Mouse (Mus musculus): Measurements from ENCODE around the gene Iars2. TPM values are rescaled to one million over a fixed set of nuclear protein-coding genes. Genes with fewer than 3 reads are reported as not detected.

The Iars2 gene
- polyA plus RNA-seq, 1 experiment from 2014 or later, result 27.7 TPM

DNA sequence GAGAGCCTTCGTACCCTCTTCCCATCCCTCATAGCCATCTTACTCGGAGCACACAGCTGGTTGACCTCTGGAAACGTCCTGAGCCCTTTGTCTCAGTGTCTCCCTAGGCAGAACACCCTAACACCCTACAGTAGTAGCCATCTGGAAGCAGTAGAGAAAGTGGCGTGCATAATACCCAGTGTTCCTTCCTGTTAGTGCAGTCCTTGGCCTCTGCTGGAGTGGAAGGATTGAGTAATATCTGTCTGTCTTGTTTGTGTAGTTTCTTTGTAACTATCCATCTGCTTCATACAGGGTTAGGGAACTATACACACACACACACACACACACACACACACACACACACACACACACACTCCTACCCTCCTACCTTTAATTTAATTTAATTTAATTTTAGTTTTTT, 60.5 kb downstream of the Iars2 start:
- Histone ChIP-seq H3K27me3 (ENCODE audit: poor library complexity, severe bottlenecking) (no peaks in the 10 kb centered on the region), H3K36me3 (replicated peaks) (peaks cover 82% of the 10 kb centered on the region), H3K9me3 (no peaks in the 10 kb centered on the region), H3K27ac (no peak overlapping the region), H3K4me3 (no peak overlapping the region), H3K4me1 (no peaks in the 10 kb centered on the region)
- WGBS, result 88% methylated on average over 4 of the region's 4 CpGs
- DNase-seq (ENCODE audit: extremely low spot score, low spot score), result no peak

- H3K4me3 ChIP-seq, result no peak overlapping the region
- WGBS, result 64% methylated on average over 14 of the region's 14 CpGs
- peaks cover 79% of the 10 kb centered on the region for H3K36me3 ChIP-seq (replicated peaks)
- H3K27ac ChIP-seq, result no peak overlapping the region
- H3K9me3 ChIP-seq, result no peaks in the 10 kb centered on the region
- no peaks in the 10 kb centered on the region for H3K4me1 ChIP-seq
- peak; percentile 26 for DNase-seq (ENCODE audit: extremely low spot score, low spot score)
- no peaks in the 10 kb centered on the region for H3K27me3 ChIP-seq (ENCODE audit: poor library complexity, severe bottlenecking)
Observed at GRCm38 (mm10) chr1:185262565-185262964, 66.6 kb downstream of the Iars2 start.

GRCm38 (mm10) chr1:185256753-185257152, 72.4 kb downstream of the Iars2 start:
- Histone ChIP-seq H3K27me3 (ENCODE audit: poor library complexity, severe bottlenecking) (no peaks in the 10 kb centered on the region; the same call in 1 of the 2 replicates), H3K27ac (no peak overlapping the region), H3K4me1 (peaks cover 23% of the 10 kb centered on the region), H3K36me3 (replicated peaks) (peaks cover 63% of the 10 kb centered on the region), H3K4me3 (no peak overlapping the region), H3K9me3 (no peaks in the 10 kb centered on the region)
- 35% methylated on average over 3 of the region's 3 CpGs for WGBS
- peak; percentile 40 for DNase-seq (ENCODE audit: extremely low spot score, low spot score)

- Histone ChIP-seq H3K4me1 (peaks cover 26% of the 10 kb centered on the region), H3K27me3 (ENCODE audit: poor library complexity, severe bottlenecking) (no peaks in the 10 kb centered on the region; the same call in 1 of the 2 replicates), H3K27ac (no peak overlapping the region), H3K36me3 (replicated peaks) (peaks cover 64% of the 10 kb centered on the region), H3K4me3 (no peak overlapping the region), H3K9me3 (no peaks in the 10 kb centered on the region)
- WGBS, result 95% methylated on average over 12 of the region's 12 CpGs
- no peak for DNase-seq (ENCODE audit: extremely low spot score, low spot score)
Observed at GRCm38 (mm10) chr1:185255336-185255735, 73.9 kb downstream of the Iars2 start.

- 86% methylated on average over 12 of the region's 12 CpGs for WGBS
- peaks cover 70% of the 10 kb centered on the region for H3K36me3 ChIP-seq (replicated peaks)
Observed at GRCm38 (mm10) chr1:185253140-185253892, 75.9 kb downstream of the Iars2 start.

DNA sequence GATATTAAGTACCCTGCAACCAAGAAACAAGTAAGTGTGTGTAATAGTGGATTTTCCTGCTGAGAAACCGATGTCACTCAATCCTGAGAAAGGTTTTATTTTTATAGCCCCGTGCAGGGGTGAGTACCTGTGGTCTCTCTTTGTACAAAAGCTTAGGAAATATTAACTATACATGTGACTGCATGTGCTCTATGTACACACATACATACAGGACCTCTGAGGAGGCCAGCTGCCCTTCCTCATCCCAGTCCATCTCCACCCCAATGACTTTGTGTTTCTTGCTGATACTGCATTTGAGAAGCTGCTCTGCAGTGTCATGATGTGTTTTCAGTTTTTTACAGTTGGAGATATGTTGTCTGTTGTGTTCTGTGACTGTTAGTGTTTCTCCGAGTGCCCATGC, 76.8 kb downstream of the Iars2 start:
- no peak overlapping the region for H3K4me3 ChIP-seq
- no peaks in the 10 kb centered on the region; the same call in 1 of the 2 replicates for H3K27me3 ChIP-seq (ENCODE audit: poor library complexity, severe bottlenecking)
- no peak overlapping the region for H3K27ac ChIP-seq
- H3K4me1 ChIP-seq, result peaks cover 26% of the 10 kb centered on the region
- H3K9me3 ChIP-seq, result no peaks in the 10 kb centered on the region
- WGBS, result 95% methylated on average over 3 of the region's 3 CpGs
- H3K36me3 ChIP-seq (replicated peaks), result peaks cover 78% of the 10 kb centered on the region
- no peak for DNase-seq (ENCODE audit: extremely low spot score, low spot score)

More at GRCm38 (mm10) chr1:185253140-185253892, 75.9 kb downstream of the Iars2 start:
- no peaks in the 10 kb centered on the region for H3K9me3 ChIP-seq
- peaks cover 26% of the 10 kb centered on the region for H3K4me1 ChIP-seq
- no peak for DNase-seq (ENCODE audit: extremely low spot score, low spot score)
- no peaks in the 10 kb centered on the region; the same call in 1 of the 2 replicates for H3K27me3 ChIP-seq (ENCODE audit: poor library complexity, severe bottlenecking)
- H3K4me3 ChIP-seq, result no peak overlapping the region
- no peak overlapping the region for H3K27ac ChIP-seq

DNA sequence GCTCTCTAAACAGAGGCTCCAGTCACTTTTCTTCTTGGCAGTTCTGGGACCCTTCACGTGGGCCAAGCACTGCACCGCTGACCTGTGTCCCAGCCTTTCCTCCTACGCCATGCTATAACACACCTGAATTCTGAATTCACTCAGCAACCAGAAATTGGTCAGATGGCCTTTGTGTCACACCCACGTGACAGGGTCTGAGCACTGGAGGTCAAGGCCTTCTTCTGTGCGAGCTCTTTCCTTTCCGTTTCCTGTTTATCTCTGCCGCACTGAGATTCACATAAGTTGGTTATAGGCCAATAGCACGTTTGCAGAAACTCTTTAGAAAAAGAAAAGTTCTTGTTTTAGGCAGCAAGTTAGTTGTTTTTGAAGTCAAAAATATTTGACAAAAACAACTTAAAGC, 80.5 kb downstream of the Iars2 start:
- WGBS, result 92% methylated on average over 8 of the region's 8 CpGs

GRCm38 (mm10) chr1:185247429-185248085, 81.6 kb downstream of the Iars2 start:
- peaks cover 76% of the 10 kb centered on the region for H3K36me3 ChIP-seq (replicated peaks)
- 92% methylated on average over 20 of the region's 20 CpGs for WGBS

More for the DNA sequence above, 80.5 kb downstream of the Iars2 start:
- Histone ChIP-seq H3K36me3 (replicated peaks) (peaks cover 77% of the 10 kb centered on the region), H3K27ac (no peak overlapping the region), H3K9me3 (no peaks in the 10 kb centered on the region), H3K4me3 (no peak overlapping the region), H3K27me3 (ENCODE audit: poor library complexity, severe bottlenecking) (no peaks in the 10 kb centered on the region), H3K4me1 (peaks cover 13% of the 10 kb centered on the region)
- no peak for DNase-seq (ENCODE audit: extremely low spot score, low spot score)

GRCm38 (mm10) chr1:185245456-185245855, 83.7 kb downstream of the Iars2 start:
- no peaks in the 10 kb centered on the region for H3K4me1 ChIP-seq
- H3K4me3 ChIP-seq, result no peak overlapping the region
- WGBS, result 83% methylated on average over 7 of the region's 7 CpGs
- H3K36me3 ChIP-seq (replicated peaks), result peaks cover 73% of the 10 kb centered on the region
- no peak for DNase-seq (ENCODE audit: extremely low spot score, low spot score)
- H3K27me3 ChIP-seq (ENCODE audit: poor library complexity, severe bottlenecking), result no peaks in the 10 kb centered on the region
- no peak overlapping the region for H3K27ac ChIP-seq
- no peaks in the 10 kb centered on the region for H3K9me3 ChIP-seq

More at GRCm38 (mm10) chr1:185247429-185248085, 81.6 kb downstream of the Iars2 start:
- Histone ChIP-seq H3K4me3 (no peak overlapping the region), H3K27me3 (ENCODE audit: poor library complexity, severe bottlenecking) (no peaks in the 10 kb centered on the region), H3K27ac (no peak overlapping the region), H3K4me1 (peaks cover 7% of the 10 kb centered on the region), H3K9me3 (no peaks in the 10 kb centered on the region)
- no peak for DNase-seq (ENCODE audit: extremely low spot score, low spot score)

DNA sequence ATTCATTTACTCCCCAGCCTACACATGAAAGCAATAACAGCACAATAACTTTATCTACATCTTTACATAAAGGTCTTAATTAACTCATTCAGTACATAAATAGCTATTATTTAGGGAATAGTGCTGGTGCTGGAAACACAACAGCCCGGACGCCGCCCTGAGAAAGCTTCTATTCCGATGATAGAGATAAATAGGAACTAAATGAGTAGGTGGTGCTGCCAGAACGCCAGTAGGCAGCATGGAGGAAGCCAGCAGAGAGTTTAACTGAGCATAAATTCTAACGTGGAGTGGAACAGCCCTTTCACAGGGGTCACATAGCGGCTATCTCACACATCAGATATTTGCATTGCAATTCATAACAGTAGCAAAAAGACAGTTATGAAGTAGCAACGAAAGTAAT, 86.2 kb downstream of the Iars2 start:
- Histone ChIP-seq H3K9me3 (no peaks in the 10 kb centered on the region), H3K4me1 (no peaks in the 10 kb centered on the region), H3K27me3 (ENCODE audit: poor library complexity, severe bottlenecking) (no peaks in the 10 kb centered on the region), H3K4me3 (no peak overlapping the region), H3K27ac (no peak overlapping the region), H3K36me3 (replicated peaks) (peaks cover 70% of the 10 kb centered on the region)
- 88% methylated on average over 8 of the region's 8 CpGs for WGBS
- no peak for DNase-seq (ENCODE audit: extremely low spot score, low spot score)

DNA sequence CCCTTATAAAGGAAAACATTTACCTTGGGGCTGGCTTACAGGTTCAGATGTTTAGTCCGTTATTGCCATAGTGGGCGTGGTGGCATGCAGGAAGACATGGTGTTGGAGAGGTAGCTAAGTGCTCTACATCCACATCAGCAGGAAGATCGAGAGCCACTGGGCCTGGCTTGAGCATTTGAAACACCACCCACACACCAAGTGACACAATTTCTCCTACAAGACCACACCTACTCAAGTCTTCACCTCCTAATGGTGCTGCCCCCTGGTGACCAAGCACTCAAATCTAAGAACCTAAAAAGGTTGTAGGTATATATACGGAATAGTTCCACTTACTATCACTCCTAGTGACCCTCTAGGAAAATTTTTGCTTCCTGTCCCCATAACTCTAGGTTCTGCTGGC, 92.7 kb downstream of the Iars2 start:
- H3K4me1 ChIP-seq, result no peaks in the 10 kb centered on the region
- 89% methylated on average over 4 of the region's 4 CpGs for WGBS
- H3K27ac ChIP-seq, result no peak overlapping the region
- no peak for DNase-seq (ENCODE audit: extremely low spot score, low spot score)
- peaks cover 55% of the 10 kb centered on the region for H3K36me3 ChIP-seq (replicated peaks)
- no peak overlapping the region for H3K4me3 ChIP-seq
- no peaks in the 10 kb centered on the region for H3K9me3 ChIP-seq
- H3K27me3 ChIP-seq (ENCODE audit: poor library complexity, severe bottlenecking), result no peaks in the 10 kb centered on the region

DNA sequence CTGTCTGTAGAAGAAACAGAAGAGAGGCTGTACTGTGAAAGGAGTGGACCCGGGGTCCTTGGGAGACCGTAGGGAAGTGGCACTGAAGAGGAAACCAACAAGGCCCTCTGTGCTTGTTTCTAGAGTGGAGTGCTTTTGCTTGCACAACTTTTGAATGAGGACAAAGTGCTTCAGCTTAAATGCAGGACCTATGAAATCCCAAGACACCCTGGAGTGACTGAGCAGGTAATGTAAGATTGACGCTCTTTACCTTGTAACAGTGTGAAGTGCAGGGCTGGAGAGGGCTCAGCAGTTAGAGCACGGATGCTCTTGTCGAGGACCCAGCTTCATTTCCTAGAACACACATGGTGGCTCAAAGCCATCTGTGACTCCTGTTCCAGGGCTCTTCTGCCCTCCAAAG, 93.4 kb downstream of the Iars2 start:
- H3K36me3 ChIP-seq (replicated peaks), result peaks cover 50% of the 10 kb centered on the region
- no peaks in the 10 kb centered on the region for H3K4me1 ChIP-seq
- no peak overlapping the region for H3K27ac ChIP-seq
- H3K4me3 ChIP-seq, result no peak overlapping the region
- no peaks in the 10 kb centered on the region for H3K27me3 ChIP-seq (ENCODE audit: poor library complexity, severe bottlenecking)
- no peak for DNase-seq (ENCODE audit: extremely low spot score, low spot score)
- H3K9me3 ChIP-seq, result no peaks in the 10 kb centered on the region
- 92% methylated on average over 5 of the region's 5 CpGs for WGBS
